Mouse (Mus musculus) ES-Bruce4 (cell line): ENCODE results near the gene Cpb1.

Source experiments
- CTCF ChIP-seq: IDR thresholded peaks from one replicate; pipeline ENCODE4 v1.8.1; 2011; ENCODE audit warnings: low read depth, low read length
- EP300 ChIP-seq: IDR thresholded peaks from 2 replicates; pipeline ENCODE4 v1.6.1; 2011; ENCODE audit warnings: low read depth, low read length; ENCODE audit not compliant: insufficient read depth
- POLR2A ChIP-seq: IDR thresholded peaks from one replicate; pipeline ENCODE4 v1.8.1; 2011; ENCODE audit warnings: low read length; ENCODE audit not compliant: insufficient read depth

- TF ChIP-seq CTCF, result no peak
- no peak for TF ChIP-seq POLR2A
- TF ChIP-seq EP300, result no peak
These were observed 53.4 kb downstream of the Cpb1 start for GRCm38 (mm10) chr3:20222136-20222535.
